Mouse (Mus musculus) olfactory bulb, adult 2 months (tissue): ENCODE data around the gene Cacng3.

Experiments
- CTCF ChIP-seq: fragments of 200-500 bp; IDR thresholded peaks from 2 replicates; pipeline ENCODE4 v1.5.1; 2012; ENCODE audit warnings: low read depth, mild to moderate bottlenecking, low read length, moderate library complexity; ENCODE audit not compliant: insufficient read depth
- POLR2A ChIP-seq: fragments of 200-500 bp; IDR thresholded peaks from 2 replicates; pipeline ENCODE4 v1.6.1; 2012; ENCODE audit warnings: mild to moderate bottlenecking, low read depth, low read length, moderate library complexity; ENCODE audit not compliant: insufficient read depth

GRCm38 (mm10) chr7:122758645-122759044 lies 88.4 kb downstream of the Cacng3 start:
- TF ChIP-seq CTCF = no peak
- TF ChIP-seq POLR2A = no peak
